30 mouse cellular contexts compared by ENCODE assay signal in genomic region chr10:97714584-97714983, GRCm38 (mm10). TPM values are rescaled to one million over a fixed set of nuclear protein-coding genes. Genes with fewer than 3 reads are reported as not detected.
DNase-seq lines count a peak whose midpoint lies in the region; ATAC-seq and TF ChIP-seq lines count a peak whose summit lies in the region.
"Had no signal": no experiment of that assay in that cellular context is flagged by ENCODE, and none has a peak within 500 bp of the region (broad histone marks: within the 10 kb centered on the region; RNA-seq: fewer than 3 reads in every experiment).

No protein-coding gene starts in this region.

- H3K4me3 ChIP-seq in heart, embryonic 11.5 days (ENCODE audit: low read depth, low read length), result no peak overlapping the region
- no peak overlapping the region for H3K4me3 ChIP-seq in heart, adult 2 months
- no peak overlapping the region for H3K4me3 ChIP-seq in heart, embryonic 14.5 days (ENCODE audit: control insufficient read depth in 1 of 2, insufficient read depth in 1 of 2, low read depth in 1 of 2, low read length in 2 of 2)
- no peak overlapping the region for H3K4me3 ChIP-seq in layer of hippocampus, adult 2 months
- H3K4me3 ChIP-seq: forebrain, embryonic 10.5 days; forebrain, embryonic 13.5 days; hindbrain, embryonic 10.5 days; hindbrain, embryonic 13.5 days; intestine, embryonic 15.5 days had no signal

- DNase-seq in heart, adult 2 months, result no peak
- no peak for DNase-seq in heart, adult 9 months (ENCODE audit: low spot score in 2 of 2)
- no peak for DNase-seq in layer of hippocampus, adult 2 months (ENCODE audit: low spot score in 2 of 2)
- no peak for DNase-seq in layer of hippocampus, adult 9-11 months
- DNase-seq: adrenal gland, adult 2 months; adrenal gland, postnatal 14 days; cerebellum, adult 11 months; cerebellum, adult 2 months; gastrocnemius, postnatal 10 days; gastrocnemius, postnatal 36 days; kidney, adult 11 months; kidney, adult 8-10 months had no signal

- no peaks in the 10 kb centered on the region for H3K79me2 ChIP-seq in heart, adult 2 months (replicated peaks; ENCODE audit: control insufficient read depth, insufficient read depth, low read length)

- no peak for TF ChIP-seq POLR2A in heart, adult 2 months (IDR thresholded peaks at IDR 0.05; ENCODE audit: insufficient read depth, low read depth, low read length)

- intact Hi-C loops in heart, adult 2 months (cut with DNase I), result loop anchor here (5.0 kb wide), 1 partner anchor 1368 kb away; no protein-coding TSS in a partner anchor

- H3K27ac ChIP-seq in heart, embryonic 11.5 days (ENCODE audit: low read depth, low read length), result no peak overlapping the region
- H3K27ac ChIP-seq in heart, adult 2 months, result no peak overlapping the region
- H3K27ac ChIP-seq in heart, embryonic 14.5 days (replicated peaks in 1 of 2; ENCODE audit: control insufficient read depth in 1 of 2, insufficient read depth in 1 of 2, low read depth in 2 of 2, low read length in 2 of 2), result no peak overlapping the region
- H3K27ac ChIP-seq in layer of hippocampus, adult 2 months, result peak overlapping the region; percentile 1; the same call in 1 of the 2 replicates
- H3K27ac ChIP-seq: forebrain, embryonic 10.5 days; forebrain, embryonic 13.5 days; hindbrain, embryonic 10.5 days; hindbrain, embryonic 13.5 days; intestine, embryonic 15.5 days had no signal

- no peaks in the 10 kb centered on the region for H3K9me3 ChIP-seq in heart, embryonic 11.5 days (replicated peaks; ENCODE audit: control insufficient read depth, low read length)
- no peaks in the 10 kb centered on the region for H3K9me3 ChIP-seq in heart, embryonic 14.5 days (ENCODE audit: control insufficient read depth, low read length)
- H3K9me3 ChIP-seq: forebrain, embryonic 10.5 days; forebrain, embryonic 13.5 days; hindbrain, embryonic 10.5 days; hindbrain, embryonic 13.5 days; intestine, embryonic 15.5 days had no signal

- H3K36me3 ChIP-seq in heart, embryonic 11.5 days (ENCODE audit: control insufficient read depth, insufficient read depth, low read length), result no peaks in the 10 kb centered on the region
- no peaks in the 10 kb centered on the region for H3K36me3 ChIP-seq in heart, adult 2 months (ENCODE audit: control insufficient read depth, insufficient read depth, low read length)
- no peaks in the 10 kb centered on the region for H3K36me3 ChIP-seq in heart, embryonic 14.5 days (ENCODE audit: control insufficient read depth, insufficient read depth, low read length)
- H3K36me3 ChIP-seq: forebrain, embryonic 10.5 days; hindbrain, embryonic 10.5 days; hindbrain, embryonic 13.5 days; intestine, embryonic 15.5 days had no signal

- H3K4me2 ChIP-seq in heart, embryonic 11.5 days, result peak overlapping the region; percentile 2; the same call in 1 of the 2 replicates
- peak overlapping the region; percentile 31; the same call in 1 of the 2 replicates for H3K4me2 ChIP-seq in heart, embryonic 14.5 days (ENCODE audit: low read length)
- H3K4me2 ChIP-seq: forebrain, embryonic 13.5 days; hindbrain, embryonic 13.5 days; intestine, embryonic 15.5 days had no signal

- TF ChIP-seq EP300 in heart, adult 2 months (IDR thresholded peaks at IDR 0.05; ENCODE audit: insufficient read depth, low read depth, low read length), result no peak

- no peaks in the 10 kb centered on the region for H3K27me3 ChIP-seq in heart, embryonic 11.5 days (ENCODE audit: control insufficient read depth, insufficient read depth, low read length)
- no peaks in the 10 kb centered on the region for H3K27me3 ChIP-seq in heart, adult 2 months (ENCODE audit: control insufficient read depth, insufficient read depth, low read length)
- no peaks in the 10 kb centered on the region for H3K27me3 ChIP-seq in heart, embryonic 14.5 days (ENCODE audit: control insufficient read depth, insufficient read depth, low read length)
- H3K27me3 ChIP-seq: forebrain, embryonic 13.5 days; hindbrain, embryonic 13.5 days; intestine, embryonic 15.5 days had no signal

- TF ChIP-seq CTCF in heart, adult 2 months (IDR thresholded peaks at IDR 0.05), result no peak
- no peak for TF ChIP-seq CTCF in layer of hippocampus, adult 2 months (conservative IDR thresholded peaks at IDR 0.05)

- H3K9ac ChIP-seq in heart, embryonic 11.5 days (ENCODE audit: low read depth, low read length), result no peak overlapping the region
- no peak overlapping the region for H3K9ac ChIP-seq in heart, adult 2 months (ENCODE audit: low read depth, low read length)
- H3K9ac ChIP-seq in heart, embryonic 14.5 days (ENCODE audit: low read length), result no peak overlapping the region
- H3K9ac ChIP-seq: forebrain, embryonic 13.5 days; hindbrain, embryonic 13.5 days; intestine, embryonic 15.5 days had no signal

- no peak for ATAC-seq in heart, embryonic 11.5 days (replicated peaks; ENCODE audit: insufficient number of reproducible peaks, low FRiP score, low TSS enrichment)
- no peak for ATAC-seq in heart, embryonic 14.5 days (ENCODE audit: insufficient number of reproducible peaks, insufficient read depth, low FRiP score, low read depth)
- ATAC-seq: CD4-positive, CD25-positive, alpha-beta regulatory T cell, adult 4 months; forebrain, embryonic 13.5 days; forebrain, embryonic 16.5 days; hindbrain, embryonic 16.5 days had no signal

- peaks cover 9% of the 10 kb centered on the region; the same call in 1 of the 2 replicates for H3K4me1 ChIP-seq in heart, embryonic 11.5 days (ENCODE audit: control insufficient read depth, insufficient read depth, low read length)
- no peaks in the 10 kb centered on the region for H3K4me1 ChIP-seq in heart, adult 2 months (ENCODE audit: control insufficient read depth, insufficient read depth, low read length)
- peaks cover 3 to 4% of the 10 kb centered on the region in 2 experiments; a peak in 3 of 4 replicates for H3K4me1 ChIP-seq in heart, embryonic 14.5 days (ENCODE audit: control insufficient read depth in 2 of 2, insufficient read depth in 2 of 2, low read length in 2 of 2)
- H3K4me1 ChIP-seq: forebrain, embryonic 10.5 days; hindbrain, embryonic 10.5 days; hindbrain, embryonic 13.5 days; intestine, embryonic 15.5 days had no signal

- WGBS in heart, embryonic 11.5 days (ENCODE audit: insufficient replicate concordance), result 66% methylated on average over 4 of the region's 4 CpGs
- 76% methylated on average over 4 of the region's 4 CpGs for WGBS in heart, adult 2 months
- WGBS in heart, embryonic 14.5 days, result 45% methylated on average over 4 of the region's 4 CpGs

RNA-seq across cellular contexts. Expression of gene C030005K15Rik, which starts 12.0 kb away (rescaled TPM):
- polyA plus RNA-seq in heart, embryonic 11.5 days (2014; fragmentation: Nextera tagmentation; extraction: Ambion mirVana), result not detected in 2 replicates
- not detected for total RNA-seq in heart, adult 2 months (2021)
- not detected in 2 replicates for polyA plus RNA-seq in heart, adult 2 months (2012; rRNA removed)
- polyA plus RNA-seq in heart, embryonic 14.5 days (2014; fragmentation: Nextera tagmentation; extraction: Ambion mirVana), result not detected in 2 replicates
- under 1 TPM; 0.51 to 0.61 TPM for total RNA-seq in layer of hippocampus, adult 2 months (2021)
- total RNA-seq: adrenal gland, adult 2 months; adrenal gland, postnatal 14 days; adrenal gland, postnatal 4 days; gastrocnemius, adult 18-20 months; gastrocnemius, postnatal 10 days; gastrocnemius, postnatal 36 days; granulocyte monocyte progenitor cell, adult 5-6 weeks; MEL had no signal
- polyA plus RNA-seq: adrenal gland, adult 2 months; C2C12; CD4-positive, CD25-positive, alpha-beta regulatory T cell, adult 4 months; cerebellum, adult 2 months; embryonic facial prominence, embryonic 11.5 days; embryonic facial prominence, embryonic 14.5 days; forebrain, embryonic 10.5 days; forebrain, embryonic 13.5 days; forebrain, embryonic 16.5 days; heart, postnatal 0 days; hindbrain, embryonic 10.5 days; hindbrain, embryonic 13.5 days; hindbrain, embryonic 16.5 days; intestine, embryonic 15.5 days had no signal

RNA-seq across cellular contexts. Expression of gene Ccer1, which starts 21.7 kb away (rescaled TPM):
- polyA plus RNA-seq in heart, embryonic 11.5 days (2014; fragmentation: Nextera tagmentation; extraction: Ambion mirVana), result not detected in 2 replicates
- not detected for total RNA-seq in heart, adult 2 months (2021)
- polyA plus RNA-seq in heart, adult 2 months (2012; rRNA removed), result 0.15 TPM in 1 of 2 replicates, not detected in the other
- polyA plus RNA-seq in heart, embryonic 14.5 days (2014; fragmentation: Nextera tagmentation; extraction: Ambion mirVana), result not detected in 2 replicates
- not detected for total RNA-seq in layer of hippocampus, adult 2 months (2021)
- total RNA-seq: adrenal gland, adult 2 months; adrenal gland, postnatal 14 days; adrenal gland, postnatal 4 days; gastrocnemius, adult 18-20 months; gastrocnemius, postnatal 10 days; gastrocnemius, postnatal 36 days; granulocyte monocyte progenitor cell, adult 5-6 weeks; MEL had no signal
- polyA plus RNA-seq: adrenal gland, adult 2 months; C2C12; CD4-positive, CD25-positive, alpha-beta regulatory T cell, adult 4 months; cerebellum, adult 2 months; embryonic facial prominence, embryonic 11.5 days; embryonic facial prominence, embryonic 14.5 days; forebrain, embryonic 10.5 days; forebrain, embryonic 13.5 days; forebrain, embryonic 16.5 days; heart, postnatal 0 days; hindbrain, embryonic 10.5 days; hindbrain, embryonic 13.5 days; hindbrain, embryonic 16.5 days; intestine, embryonic 15.5 days had no signal
